Mouse (Mus musculus): ENCODE data around the gene Timm10b.

Timm10b gene

GRCm38 (mm10) chr7:105639756-105640155 is at the start of gene Timm10b:
Timm10b (plus strand) TSS chr7:105640056.
- no peak for DNase-seq (ENCODE audit: low spot score in 2 of 2)

DNA sequence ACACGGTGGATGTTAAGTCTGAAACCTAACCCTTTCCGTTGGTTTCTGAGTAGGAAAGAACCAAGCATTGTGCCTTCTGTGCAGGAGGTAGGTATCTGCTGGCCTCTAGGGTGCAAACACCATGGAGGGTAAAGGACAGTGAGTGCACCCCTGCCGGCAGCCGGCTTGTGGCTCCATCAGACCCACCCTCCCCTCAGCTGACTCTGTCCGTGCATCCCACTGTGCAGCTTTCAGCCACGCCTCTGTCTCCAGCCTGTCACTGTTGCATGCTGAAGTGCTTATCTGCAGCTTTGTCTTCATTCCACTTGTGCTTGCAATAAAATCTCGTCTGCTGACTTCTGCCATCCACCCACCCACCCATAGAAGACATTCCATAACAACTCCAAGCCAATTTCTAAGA is 49.8 kb upstream of the Timm10b start:
- DNase-seq (ENCODE audit: low spot score in 2 of 2): no peak

- peak; percentile 32 to 70 for DNase-seq (ENCODE audit: low spot score in 2 of 2)
These were observed 36.8 kb upstream of the Timm10b start for GRCm38 (mm10) chr7:105602860-105603623.

DNA sequence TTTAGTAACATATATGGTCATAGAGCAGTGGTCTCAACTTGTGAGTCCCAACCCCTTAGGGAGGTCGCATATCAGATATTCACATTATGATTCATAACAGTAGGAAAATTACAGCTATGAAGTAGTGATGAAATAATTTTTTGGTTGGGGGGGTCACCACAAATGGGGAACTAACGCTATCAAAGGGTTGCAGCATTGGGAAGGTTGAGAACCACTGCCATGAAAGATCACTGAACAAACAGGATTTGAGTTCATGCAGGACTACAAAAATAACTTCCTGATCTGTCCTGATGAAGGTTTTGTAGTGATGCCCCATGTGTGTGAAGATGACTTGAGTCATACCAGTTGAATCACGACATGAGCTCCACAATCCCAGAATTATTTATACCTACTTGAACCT is 31.4 kb upstream of the Timm10b start:
- no peak for DNase-seq (ENCODE audit: low spot score in 2 of 2)

DNA sequence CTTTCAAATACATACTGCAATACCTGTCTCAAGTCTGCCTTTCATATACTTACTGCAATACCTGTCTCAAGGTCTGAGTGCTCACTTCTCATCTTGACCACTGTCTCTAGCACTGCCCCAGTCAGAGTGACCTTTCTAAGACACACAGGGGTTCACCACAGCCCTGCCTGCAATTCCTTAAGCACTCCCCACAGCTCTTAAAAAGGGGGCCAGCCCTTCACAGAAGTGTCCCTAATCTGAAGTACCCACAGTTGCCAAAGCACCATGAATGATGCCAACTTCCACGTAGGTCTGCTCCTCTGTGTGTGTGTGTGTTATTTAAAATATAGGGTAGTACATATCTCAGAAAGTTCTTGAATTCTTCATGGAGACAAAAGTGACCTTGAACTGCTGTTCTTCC is 28.1 kb upstream of the Timm10b start:
- DNase-seq (ENCODE audit: low spot score in 2 of 2): no peak

- DNase-seq (ENCODE audit: low spot score in 2 of 2): no peak
These were observed 25.5 kb upstream of the Timm10b start for GRCm38 (mm10) chr7:105614400-105614799.

DNA sequence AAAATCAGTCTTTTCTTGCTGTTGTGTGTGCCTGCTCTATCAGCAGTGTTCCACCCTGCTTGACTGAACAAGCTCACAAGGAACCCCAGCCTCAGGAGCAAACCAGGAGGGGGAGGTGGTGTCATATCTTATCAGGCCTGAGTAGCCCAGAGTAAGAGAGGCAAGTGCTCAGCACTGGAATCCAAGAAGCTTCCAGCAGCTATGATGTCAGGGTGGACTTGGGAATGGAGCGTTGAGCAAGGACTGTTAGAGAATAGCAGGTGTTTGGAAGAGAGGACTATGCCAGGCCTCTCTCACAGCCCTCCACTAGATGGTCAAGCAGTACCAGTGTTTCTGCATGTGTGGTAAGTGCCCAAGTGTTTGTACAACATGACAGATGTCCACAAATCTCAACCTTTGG is 24.1 kb upstream of the Timm10b start:
- DNase-seq (ENCODE audit: low spot score in 2 of 2): no peak

DNA sequence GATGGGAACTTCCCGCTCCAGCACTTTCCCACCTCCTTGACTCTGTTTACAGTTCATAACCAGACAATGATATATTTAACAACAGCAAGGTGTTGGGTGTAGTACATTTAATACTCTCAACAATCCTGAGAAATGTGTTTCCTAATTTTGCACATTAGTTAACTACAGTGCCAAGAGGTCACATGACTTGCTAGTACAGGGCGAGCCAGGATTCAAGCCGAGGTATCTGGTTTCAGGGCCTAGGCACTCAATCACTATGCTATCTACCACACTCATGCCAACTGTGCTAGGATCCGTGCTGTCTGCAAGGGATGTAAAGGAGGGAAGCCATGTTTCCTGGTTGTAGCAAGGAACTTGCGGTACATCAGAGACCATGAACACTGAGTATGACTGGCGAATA is 23.3 kb upstream of the Timm10b start:
- no peak for DNase-seq (ENCODE audit: low spot score in 2 of 2)

GRCm38 (mm10) chr7:105617810-105618209 is 22.0 kb upstream of the Timm10b start:
- DNase-seq (ENCODE audit: low spot score in 2 of 2): no peak

DNA sequence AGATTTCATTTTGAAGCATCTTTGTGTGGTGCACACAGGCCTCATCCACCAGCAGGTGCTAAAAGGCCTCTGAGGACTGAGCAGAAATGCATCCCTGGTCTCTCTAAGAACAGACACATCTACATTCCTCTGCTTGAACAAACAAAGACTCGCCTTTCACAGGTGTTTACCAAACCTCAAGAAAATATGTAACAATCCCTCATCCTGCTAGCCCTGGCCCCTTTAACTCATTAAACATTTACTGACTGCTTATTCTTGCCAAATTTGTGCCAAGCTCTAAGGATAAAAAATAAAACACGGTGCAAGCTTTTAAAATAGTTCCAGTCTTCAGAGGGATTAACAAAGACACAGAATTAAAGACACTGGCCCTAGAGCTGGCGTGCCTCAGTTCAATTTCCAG is 20.2 kb upstream of the Timm10b start:
- no peak for DNase-seq (ENCODE audit: low spot score in 2 of 2)

- DNase-seq (ENCODE audit: low spot score in 2 of 2): no peak
These were observed 18.8 kb upstream of the Timm10b start for GRCm38 (mm10) chr7:105621053-105621452.

DNA sequence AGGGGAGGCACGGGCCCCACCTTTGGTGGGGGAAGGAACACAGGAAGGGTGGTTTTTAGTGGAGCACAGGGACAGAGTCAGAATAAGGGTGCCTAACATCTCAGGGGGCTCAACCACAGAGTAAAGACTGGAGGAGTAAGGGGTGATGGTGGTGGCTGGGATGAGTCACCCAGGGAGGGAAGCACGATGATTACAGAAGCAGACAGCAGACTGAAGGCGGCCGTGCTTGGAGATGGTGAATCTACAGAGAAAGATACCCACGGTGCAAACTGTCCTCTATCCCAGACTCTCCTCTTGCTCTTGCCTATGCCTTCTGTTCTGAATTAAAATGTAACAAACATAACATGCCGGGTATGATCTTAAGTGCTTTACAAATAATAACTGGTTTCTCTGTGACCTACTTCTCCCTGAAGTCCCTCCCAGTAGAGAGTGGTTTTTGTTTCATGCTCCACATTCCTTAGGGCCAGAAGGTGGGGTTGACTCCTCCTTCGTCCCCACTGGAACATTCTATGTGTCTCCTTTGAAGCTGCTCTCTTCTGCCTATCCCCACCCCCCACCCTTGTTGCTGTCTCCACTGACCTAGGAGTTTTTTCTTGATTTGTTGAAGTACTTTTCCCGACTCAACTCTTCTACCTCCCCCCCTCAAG is 18.1 kb upstream of the Timm10b start:
- DNase-seq (ENCODE audit: low spot score in 2 of 2): no peak

GRCm38 (mm10) chr7:105625397-105625796 is 14.5 kb upstream of the Timm10b start:
- no peak for DNase-seq (ENCODE audit: low spot score in 2 of 2)

- DNase-seq (ENCODE audit: low spot score in 2 of 2): peak in 1 of 2 experiments; percentile 55
These were observed 11.2 kb upstream of the Timm10b start for GRCm38 (mm10) chr7:105628633-105629032.

DNA sequence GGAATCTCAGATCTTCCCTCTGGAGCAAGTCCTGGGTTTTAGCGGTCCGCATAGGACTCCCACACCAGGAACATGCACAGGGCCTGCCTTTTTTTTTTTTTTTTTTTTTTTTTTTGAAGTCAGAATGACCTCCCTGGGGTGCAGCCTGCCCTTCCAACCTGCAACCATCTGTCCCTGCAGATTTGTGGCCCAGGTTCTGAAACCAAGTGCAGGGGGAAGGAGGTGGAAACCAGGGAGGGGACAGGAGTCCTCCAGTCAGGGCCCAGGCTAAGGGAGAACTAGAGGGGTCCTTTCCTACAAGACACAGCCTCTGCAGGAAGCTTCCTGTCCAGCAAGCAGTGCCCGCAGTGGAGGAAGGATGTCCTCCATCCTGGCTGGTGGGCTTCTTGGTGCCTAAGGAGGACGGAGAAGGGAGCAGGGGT is 7.3 kb upstream of the Timm10b start:
- DNase-seq (ENCODE audit: low spot score in 2 of 2): no peak

DNA sequence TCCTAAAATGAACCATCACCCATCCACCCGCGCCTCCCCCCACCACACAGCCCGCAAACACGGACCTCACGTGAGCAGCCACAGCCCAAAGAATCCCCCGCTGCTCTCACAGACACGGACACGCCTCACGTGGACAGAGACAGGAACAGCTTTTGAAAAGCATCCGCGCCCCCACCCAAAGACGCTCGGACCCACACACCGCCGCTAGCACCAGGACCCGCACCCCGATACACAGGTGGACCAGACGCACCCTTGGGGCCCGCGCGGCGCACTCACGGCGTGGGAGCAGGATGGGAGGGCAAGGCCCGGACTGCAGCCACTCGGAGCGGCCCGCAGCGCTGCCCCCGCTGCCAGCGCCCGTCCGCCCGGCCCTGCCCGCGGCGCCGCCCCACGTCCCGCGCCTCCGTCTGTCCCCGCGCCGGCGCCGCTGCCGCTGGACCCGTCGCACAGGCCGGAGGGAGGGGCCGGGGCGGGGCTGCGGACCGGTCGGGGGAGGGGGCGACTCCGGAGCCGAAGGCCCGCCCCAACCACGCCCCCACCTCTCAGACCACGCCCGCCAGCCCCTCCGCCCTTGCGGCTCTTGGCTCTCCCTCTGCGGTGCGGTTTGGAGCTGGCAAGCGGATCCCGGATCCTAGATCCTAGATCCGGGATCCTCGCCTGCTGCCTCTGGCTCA is 6.6 kb upstream of the Timm10b start, which contains the start of gene Trim3:
Trim3 (minus strand) TSS at position 445 of the 674 bp plus-strand sequence.
- peak; percentile 86 to 92 for DNase-seq (ENCODE audit: low spot score in 2 of 2)

- no peak for DNase-seq (ENCODE audit: low spot score in 2 of 2)
These were observed 6.1 kb upstream of the Timm10b start for GRCm38 (mm10) chr7:105633801-105634135.

DNA sequence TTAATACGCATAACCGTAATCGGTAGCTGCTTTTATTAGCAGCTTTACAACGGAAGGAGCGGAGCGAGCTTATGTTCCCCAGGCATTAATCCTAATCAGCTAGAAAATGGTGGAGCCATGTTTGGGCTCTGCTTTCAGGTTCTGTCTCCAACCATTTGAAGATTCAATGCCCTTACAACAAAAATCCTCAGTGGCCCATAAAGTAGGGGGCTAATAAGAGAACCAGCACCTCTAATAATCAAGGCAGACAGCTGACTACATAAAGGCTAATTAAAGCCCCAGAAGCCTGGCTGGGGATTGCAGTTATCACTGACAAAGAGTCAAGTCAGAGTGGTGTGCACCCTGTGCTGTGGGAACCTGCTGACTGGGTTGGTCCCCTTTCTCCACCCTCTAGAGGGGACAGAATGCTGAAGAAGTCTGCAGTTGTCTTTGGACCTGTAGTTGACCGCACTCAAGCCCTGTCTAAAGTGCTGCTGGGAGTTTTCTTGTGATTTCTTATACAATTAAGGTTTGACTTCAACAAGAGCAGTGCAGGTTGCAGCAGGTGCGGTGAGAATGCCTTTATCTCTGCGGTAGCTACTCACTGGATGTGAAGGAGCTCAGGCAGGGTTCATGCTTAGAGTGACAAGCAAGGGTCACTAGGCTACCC is 5.5 kb upstream of the Timm10b start:
- DNase-seq (ENCODE audit: low spot score in 2 of 2): no peak

DNA sequence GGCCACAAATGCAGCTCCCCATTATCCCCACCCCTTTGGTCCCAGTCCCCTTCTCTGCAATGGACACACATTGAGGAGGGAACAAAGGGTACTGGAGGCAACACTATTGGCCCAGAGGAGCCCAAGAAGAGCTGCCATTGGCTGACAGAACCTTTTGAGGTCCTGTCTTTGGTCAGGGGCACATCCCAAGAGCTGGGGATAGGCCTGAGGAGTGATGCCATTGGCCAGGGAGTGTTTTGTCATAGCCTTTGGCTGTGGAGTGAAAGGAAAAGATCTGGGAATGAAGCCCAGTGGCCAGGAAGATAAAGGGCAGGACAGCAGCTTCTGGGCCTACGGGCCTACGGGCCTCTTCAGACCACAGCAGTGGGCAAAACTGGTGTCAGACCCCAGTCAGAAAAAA is 4.1 kb upstream of the Timm10b start:
- no peak for DNase-seq (ENCODE audit: low spot score in 2 of 2)

DNA sequence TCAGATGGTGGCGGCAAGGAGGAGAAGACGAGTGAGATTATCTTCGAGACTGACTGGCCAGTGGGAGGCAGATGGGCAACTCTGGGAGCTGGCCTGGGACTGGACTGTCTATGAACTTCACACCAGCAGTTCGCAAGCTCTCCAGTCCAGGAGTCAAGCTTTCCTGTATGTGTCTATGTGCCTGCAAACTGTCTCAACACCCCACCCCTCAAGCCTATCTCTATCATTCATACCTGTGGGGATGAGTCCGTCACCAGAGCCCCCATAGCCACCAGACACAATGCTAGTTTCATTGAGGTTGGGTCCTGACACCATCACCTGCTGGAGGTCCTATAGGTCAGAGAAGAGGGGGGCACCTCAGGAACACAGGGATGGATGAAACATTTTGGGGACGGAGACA is 1.1 kb upstream of the Timm10b start:
- no peak for DNase-seq (ENCODE audit: low spot score in 2 of 2)

DNA sequence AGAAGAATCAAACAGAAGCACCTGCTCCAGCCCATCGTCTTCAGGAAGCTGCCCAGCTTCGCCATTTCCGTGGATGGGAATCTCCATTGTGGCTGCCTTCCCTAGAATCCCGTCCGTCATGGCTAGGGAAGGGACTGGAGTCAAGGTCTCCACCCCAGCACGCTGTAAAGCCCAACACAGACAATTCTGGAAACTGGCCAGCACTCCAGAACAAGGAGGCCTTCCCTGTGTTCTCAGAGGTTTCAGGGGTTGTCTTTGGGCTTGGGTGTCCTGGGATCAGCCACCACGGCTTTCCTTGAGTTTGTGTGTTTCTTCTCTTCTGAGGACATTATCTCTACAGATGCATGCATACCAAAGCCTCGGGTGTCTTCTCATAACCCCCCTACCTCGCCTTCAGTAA is 552 bp upstream of the Timm10b start:
- no peak for DNase-seq (ENCODE audit: low spot score in 2 of 2)

GRCm38 (mm10) chr7:105640233-105640893 is 507 bp downstream of the Timm10b start, which contains the start of the genes Arfip2 and Gm45799:
Arfip2 (minus strand) TSS chr7:105640416.
Gm45799 (plus strand) TSS chr7:105640552.
- peak; percentile 95 to 97 for DNase-seq (ENCODE audit: low spot score in 2 of 2)
